In the genomic region with DNA sequence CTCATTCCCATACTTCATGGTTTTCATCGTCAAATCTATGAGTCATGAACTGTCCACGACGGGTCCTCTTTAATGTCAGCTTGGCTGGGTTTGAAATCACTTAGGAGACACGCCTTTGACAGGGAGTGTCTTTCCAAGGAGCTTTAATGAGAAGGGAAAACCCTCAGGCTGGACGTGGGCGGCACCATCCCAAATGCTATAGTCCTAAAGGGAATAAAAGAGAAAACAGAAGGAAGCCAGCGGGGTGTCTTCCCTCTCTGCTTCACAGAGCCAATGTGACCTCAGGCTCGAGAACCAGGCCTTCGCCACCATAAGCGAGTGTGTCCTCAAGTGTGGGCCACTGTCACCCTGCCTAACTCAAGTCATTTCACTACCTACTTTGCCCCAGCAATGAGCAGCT, we compare ENCODE assay signal across 27 mouse cellular contexts.
"Had no signal": no experiment of that assay in that cellular context is flagged by ENCODE, and none has a peak within 500 bp of the region (broad histone marks: within the 10 kb centered on the region; RNA-seq: fewer than 3 reads in every experiment).

No protein-coding gene starts in this region.

- H3K4me3 ChIP-seq: gastrocnemius, adult 2 months; heart, embryonic 10.5 days; heart, embryonic 12.5 days; hindbrain, embryonic 10.5 days; hindbrain, embryonic 12.5 days; intestine, embryonic 15.5 days; limb, embryonic 10.5 days; limb, embryonic 12.5 days; liver, embryonic 13.5 days; liver, embryonic 15.5 days had no signal

- H3K9me3 ChIP-seq: heart, embryonic 10.5 days; heart, embryonic 12.5 days; hindbrain, embryonic 10.5 days; hindbrain, embryonic 12.5 days; intestine, embryonic 15.5 days; limb, embryonic 10.5 days; limb, embryonic 12.5 days; liver, embryonic 13.5 days; liver, embryonic 15.5 days had no signal

- DNase-seq: gastrocnemius, adult 2 months; gastrocnemius, postnatal 10 days; gastrocnemius, postnatal 25 days; heart, adult 18-20 months; heart, postnatal 10 days; heart, postnatal 4 days; kidney, adult 18-20 months; kidney, adult 8-10 months; kidney, postnatal 10 days; kidney, postnatal 25 days; kidney, postnatal 4 days; layer of hippocampus, adult 9-11 months; layer of hippocampus, postnatal 36 days; liver; liver, embryonic 13.5 days had no signal

- H3K4me1 ChIP-seq: heart, embryonic 10.5 days; heart, embryonic 12.5 days; hindbrain, embryonic 10.5 days; hindbrain, embryonic 12.5 days; intestine, embryonic 15.5 days; limb, embryonic 10.5 days; limb, embryonic 12.5 days; liver, embryonic 13.5 days; liver, embryonic 15.5 days had no signal

- H3K9ac ChIP-seq: heart, embryonic 12.5 days; hindbrain, embryonic 12.5 days; hindbrain, embryonic 14.5 days; intestine, embryonic 15.5 days; limb, embryonic 12.5 days; liver, embryonic 13.5 days; liver, embryonic 15.5 days had no signal

- ATAC-seq: hindbrain, embryonic 16.5 days; inflammation-experienced regulatory T-cells, adult 6 months; intestine, embryonic 15.5 days; intestine, postnatal 0 days had no signal

- H3K27ac ChIP-seq: gastrocnemius, adult 2 months; heart, embryonic 10.5 days; hindbrain, embryonic 10.5 days; hindbrain, embryonic 12.5 days; hindbrain, embryonic 14.5 days; intestine, embryonic 15.5 days; limb, embryonic 10.5 days; limb, embryonic 12.5 days; liver, embryonic 13.5 days; liver, embryonic 15.5 days had no signal

- H3K36me3 ChIP-seq: heart, embryonic 10.5 days; heart, embryonic 12.5 days; hindbrain, embryonic 10.5 days; hindbrain, embryonic 12.5 days; intestine, embryonic 15.5 days; limb, embryonic 10.5 days; limb, embryonic 12.5 days; liver, embryonic 13.5 days; liver, embryonic 15.5 days had no signal

- H3K27me3 ChIP-seq: heart, embryonic 12.5 days; hindbrain, embryonic 12.5 days; intestine, embryonic 15.5 days; limb, embryonic 12.5 days; liver, embryonic 13.5 days; liver, embryonic 15.5 days had no signal
